Mouse (Mus musculus) cerebellum, adult 9-11 months (tissue): ENCODE data around the gene Nrxn2.

Experiments used
- DNase-seq: peaks from one replicate; pipeline ENCODE4 v3.0.0; 2022

Nrxn2 gene

DNA sequence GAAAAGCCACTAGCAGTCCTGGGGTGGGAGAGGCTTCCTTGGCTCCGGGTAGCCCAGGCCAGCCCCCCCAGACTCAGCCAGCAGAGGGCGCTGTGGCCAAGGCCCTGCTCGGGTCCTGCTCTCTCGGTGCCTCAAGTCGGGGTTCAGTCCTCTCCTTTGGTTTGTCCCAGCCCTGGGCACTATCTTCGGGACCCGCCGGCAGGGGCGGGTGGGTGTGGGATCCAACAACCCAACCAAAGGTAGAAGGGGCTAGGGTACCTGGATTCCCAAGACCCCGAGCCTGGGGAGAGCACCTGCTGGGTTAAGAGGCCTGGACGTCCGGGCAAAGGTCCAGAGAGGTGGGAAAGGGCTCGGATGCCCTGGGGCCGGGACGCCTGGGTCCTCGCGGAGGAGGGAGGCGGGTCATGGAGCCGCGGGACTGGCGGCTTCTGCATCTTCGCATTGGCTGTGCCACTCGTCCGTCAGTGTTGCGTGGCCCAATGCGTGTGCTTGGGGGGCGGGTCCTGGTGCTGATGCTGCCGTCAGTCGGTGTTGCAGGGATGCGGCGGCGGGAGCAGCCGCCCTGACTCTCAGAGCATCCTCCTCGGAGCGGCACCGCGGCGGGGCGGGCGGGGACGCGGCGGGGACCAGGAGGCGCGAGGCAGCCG, at the start of gene Nrxn2:
Gene Nrxn2 (plus strand): TSS at position 499 of the 647 bp plus-strand sequence.
- peak; percentile 97 for DNase-seq

DNA sequence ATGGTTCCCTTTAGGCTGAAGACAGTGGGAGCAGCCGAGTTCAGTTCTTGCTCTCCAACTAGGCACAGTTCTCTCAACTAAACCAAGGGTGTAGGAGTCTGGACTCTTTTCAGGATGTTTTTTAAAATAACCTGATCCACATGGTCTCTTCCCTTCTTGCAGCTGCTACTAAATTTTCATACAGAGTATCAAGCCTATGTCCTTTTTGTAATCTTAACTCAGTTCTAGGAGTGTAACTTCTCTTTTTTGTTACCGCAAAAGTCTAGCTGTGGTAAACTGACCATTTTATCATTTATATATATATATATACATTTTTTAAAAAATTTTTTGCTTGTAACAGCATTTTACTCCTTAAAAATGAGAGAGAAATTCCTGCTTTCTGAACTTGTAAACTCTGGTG, 48.4 kb upstream of the Nrxn2 start:
- no peak for DNase-seq

DNA sequence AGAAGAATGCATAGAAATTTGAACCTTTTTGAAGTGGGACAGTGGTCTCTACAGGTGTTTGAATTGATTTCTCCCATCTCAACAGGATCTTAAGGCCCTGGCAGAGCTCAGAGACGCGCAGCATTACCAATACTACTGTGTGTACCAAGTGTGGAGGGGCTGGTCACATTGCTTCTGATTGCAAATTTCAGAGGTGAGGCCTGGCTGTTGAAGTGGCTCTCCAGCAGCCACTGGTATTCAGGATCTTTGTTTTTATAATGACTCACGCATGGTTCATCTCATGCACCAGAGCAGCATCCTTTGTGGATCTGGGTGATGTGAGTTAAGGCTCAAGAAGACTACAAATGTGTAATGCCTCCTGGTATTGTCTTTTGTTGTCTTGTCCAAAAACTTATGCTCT, 46.1 kb upstream of the Nrxn2 start:
- DNase-seq: no peak

DNA sequence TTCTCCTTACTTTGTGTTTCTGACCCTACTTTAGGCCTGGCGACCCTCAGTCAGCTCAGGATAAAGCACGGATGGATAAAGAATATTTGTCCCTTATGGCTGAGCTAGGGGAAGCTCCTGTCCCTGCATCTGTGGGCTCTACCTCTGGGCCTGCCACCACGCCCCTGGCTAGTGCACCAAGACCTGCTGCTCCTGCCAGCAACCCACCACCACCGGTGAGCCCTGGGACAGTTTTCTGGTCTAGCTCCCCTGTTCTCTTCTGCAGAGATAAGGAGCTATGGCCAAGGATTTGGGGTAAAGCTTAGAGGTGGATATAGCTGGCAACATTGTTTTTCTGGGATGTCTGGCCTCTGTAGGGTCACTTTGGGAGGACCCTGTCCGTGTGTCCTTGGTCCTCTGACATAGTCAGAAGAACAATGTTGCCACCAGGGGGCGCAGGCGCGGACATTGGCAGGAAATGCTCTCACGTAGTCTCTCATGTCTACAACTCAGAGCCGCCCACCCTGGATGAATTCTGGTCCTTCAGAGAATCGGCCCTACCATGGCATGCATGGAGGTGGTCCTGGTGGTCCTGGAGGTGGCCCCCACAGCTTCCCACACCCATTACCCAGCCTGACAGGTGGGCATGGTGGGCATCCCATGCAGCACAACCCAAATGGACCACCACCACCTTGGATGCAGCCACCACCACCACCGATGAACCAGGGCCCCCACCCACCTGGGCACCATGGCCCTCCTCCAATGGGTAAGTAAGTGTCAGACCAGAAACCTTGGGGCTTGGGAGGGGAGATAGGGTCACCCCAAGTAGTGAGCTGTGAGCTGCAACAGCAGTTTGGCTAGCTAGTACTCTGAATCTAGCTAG, 44.8 kb upstream of the Nrxn2 start:
- no peak for DNase-seq

DNA sequence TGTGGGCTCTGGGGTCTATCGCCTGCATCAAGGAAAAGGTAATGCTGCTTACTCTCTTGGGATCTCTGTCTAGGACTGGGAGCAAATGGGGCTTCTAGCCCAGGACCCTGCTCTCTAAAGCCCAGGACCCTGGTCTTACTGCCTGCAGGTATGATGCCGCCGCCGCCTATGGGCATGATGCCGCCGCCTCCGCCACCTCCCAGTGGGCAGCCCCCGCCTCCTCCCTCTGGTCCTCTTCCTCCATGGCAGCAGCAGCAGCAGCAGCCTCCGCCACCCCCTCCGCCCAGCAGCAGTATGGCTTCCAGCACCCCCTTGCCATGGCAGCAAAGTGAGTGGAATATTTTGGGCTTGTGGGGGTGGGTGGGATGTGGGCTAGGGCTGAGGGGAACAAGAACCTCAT, 44.0 kb upstream of the Nrxn2 start:
- peak; percentile 45 for DNase-seq

DNA sequence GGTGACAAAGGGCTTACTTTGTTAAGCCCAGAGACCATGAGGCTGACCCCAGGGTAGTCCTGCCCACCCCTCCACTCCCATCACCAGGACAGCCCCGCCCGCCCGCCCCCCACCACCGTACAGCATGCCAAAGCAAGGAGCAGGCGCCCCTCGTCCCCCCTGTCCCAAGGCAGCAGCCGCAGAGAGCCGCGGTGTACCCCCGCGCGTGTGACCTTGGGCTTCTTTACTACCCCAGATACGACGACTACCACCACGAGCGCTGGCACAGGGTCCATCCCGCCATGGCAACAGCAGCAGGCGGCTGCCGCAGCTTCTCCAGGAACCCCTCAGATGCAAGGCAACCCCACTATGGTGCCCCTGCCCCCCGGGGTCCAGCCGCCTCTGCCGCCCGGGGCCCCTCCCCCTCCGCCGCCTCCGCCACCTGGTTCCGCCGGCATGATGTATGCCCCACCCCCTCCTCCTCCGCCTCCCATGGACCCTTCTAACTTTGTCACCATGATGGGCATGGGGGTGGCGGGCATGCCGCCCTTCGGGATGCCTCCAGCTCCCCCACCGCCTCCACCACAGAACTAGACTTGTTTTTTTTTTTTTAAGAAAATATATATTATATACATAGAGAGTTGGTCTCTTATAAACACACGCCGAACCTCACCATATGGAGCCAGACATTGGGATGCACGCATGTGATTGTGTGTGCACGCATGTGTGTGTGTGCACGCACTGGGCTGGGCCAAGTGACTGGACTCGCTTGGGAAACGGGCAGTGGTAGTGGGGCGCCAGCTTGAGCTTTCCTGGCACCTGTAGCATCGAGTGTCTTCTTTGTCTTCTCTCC, 42.9 kb upstream of the Nrxn2 start:
- DNase-seq: peak; percentile 51

DNA sequence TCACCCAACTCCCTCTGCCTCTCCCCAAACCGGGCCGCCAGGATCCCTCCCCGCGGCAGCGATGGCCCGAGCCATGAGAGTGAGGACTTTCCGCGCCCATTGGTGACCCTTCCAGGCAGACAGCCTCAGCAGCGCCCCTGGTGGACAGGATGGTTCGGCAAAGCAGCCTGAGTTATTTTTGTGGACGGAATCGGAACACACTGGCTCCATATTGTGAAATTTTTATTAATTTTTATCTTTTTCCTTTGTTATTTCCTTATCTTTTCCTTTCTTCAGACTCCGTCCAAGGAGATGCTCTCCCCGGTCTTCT, 42.3 kb upstream of the Nrxn2 start:
- DNase-seq: peak; percentile 73

DNA sequence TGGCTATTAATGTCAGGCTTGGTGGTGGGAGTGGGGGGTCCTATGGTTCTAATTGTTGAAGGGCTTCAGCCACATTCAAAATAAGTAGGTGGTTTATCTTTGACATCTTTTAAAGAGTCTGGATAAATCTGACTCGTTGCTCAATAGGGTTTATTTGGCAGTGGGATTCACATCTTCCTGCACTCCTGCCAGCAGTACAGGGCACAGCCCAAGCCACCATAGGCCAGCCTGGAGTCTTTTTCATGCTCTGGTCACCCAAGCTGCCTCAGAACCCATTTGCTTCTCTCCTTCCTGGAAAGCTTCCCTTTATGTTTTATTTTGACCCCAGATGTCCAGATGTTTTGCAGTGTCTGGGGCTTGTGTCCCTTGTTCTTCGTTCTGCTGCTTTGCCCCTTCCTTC, 41.9 kb upstream of the Nrxn2 start:
- DNase-seq: no peak

DNA sequence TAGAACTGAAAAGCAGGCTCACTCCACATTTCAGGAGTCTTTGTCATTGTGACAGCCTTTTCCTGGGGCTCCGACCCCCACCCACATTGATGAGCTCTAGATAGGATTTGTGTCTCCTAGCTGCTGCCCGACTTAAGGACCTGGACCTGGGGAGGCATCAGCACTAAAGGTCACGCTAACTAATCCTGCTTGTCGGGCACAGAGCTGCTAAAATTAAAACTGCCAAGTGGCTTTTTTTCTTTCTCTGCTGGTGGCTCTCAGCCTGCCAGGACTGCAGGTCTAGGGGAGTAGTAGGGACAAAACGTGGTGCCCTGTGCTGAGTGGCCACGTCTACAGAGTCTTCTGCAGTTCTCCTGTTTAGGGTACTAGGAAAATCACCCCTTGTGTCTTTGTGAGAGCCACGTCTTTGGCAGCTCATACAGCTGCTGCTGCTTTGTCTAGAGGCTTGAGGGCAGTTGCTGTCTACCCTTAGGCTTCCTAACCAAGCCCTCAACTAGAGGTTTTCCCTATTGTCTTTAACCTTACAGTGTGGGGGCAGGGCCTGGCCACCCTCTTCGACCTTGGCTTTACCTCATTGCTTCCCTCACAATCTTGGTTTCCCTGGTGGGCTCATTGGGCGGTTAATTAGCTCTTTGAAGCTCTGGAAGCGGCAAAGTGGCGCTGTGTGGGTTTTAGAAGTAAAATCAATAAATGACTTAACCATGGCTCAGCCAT, 41.0 kb upstream of the Nrxn2 start:
- peak; percentile 51 for DNase-seq

DNA sequence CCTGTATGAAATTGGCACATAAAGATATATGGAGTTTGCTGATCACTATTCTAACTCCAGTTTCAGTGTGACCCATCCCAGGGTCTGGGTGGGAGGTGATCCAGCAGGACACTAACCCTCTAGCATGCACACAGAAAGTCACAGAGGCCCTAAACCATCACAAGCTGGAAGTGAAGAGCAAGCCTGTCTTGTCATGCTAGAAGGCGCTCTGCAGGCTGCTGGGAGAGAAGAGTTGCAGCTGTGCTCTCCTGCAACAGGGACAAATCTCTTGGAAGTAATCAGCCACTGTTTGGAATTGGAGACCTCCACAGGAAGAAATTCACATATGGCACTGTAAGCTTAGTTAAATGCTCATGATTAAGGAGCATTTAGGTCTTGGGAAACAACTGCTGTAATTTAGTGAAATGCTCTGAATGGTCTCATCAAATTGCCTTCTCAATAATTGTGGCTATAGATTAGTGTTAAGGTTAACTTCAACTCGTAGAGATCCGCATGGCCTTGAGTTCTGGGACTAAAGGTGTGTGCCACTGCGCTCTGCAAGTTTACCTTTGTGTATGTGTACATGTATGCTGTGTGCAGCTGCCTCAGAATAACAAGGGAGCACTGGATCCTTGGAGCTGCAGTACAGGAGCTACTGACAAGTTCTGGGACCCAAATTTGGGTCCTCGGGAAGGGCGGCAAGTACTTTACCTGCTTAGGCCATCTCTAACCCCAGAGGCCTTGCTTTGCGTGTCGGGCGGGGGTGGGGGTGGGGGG, 37.9 kb upstream of the Nrxn2 start:
- no peak for DNase-seq

DNA sequence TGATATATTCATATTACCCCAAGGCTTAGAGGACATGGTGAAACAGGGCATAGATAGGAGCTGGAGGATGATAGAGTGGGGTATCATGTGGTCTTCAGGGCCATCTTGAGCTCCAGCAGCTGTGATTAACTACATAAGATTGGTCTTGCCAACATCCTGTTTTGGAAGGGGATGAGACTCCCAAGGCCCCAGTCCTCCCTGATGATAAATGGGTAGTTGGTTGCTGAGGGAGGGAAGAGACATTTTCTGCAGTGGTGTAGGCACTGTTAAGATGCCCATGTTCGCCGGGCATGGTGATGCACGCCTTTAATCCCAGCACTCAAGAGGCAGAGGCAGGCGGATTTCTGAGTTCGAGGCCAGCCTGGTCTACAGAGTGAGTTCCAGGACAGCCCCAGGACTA, 37.3 kb upstream of the Nrxn2 start:
- DNase-seq: no peak

DNA sequence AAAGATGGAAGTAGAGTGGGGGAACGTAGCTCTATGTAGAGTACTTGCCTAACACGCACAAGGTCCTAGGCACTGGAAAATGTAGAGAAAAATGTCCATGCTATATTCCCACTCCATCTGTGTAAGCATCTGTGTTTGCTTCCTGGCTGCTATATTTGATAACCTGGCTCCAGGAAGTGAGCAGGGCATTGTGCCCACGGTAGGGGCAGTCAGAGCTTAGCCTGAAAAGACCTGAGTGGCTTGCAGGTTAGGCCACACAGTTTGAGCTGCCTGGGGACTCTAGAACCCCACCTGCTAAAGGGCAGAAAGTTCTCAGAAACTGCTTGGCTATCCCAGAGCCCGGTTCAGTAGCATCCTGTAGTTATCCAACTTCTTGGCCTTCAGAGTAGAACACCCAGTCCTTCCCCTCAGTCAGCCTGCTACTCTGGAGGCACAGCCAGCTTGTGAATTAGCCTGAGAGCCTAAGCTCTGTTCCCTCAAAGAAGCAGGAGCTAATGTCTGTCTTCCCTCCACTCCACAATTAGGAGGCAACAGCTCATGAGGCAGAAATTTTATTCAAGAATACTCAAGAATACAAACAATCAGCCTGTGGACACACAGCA, 36.1 kb upstream of the Nrxn2 start:
- peak; percentile 84 for DNase-seq

DNA sequence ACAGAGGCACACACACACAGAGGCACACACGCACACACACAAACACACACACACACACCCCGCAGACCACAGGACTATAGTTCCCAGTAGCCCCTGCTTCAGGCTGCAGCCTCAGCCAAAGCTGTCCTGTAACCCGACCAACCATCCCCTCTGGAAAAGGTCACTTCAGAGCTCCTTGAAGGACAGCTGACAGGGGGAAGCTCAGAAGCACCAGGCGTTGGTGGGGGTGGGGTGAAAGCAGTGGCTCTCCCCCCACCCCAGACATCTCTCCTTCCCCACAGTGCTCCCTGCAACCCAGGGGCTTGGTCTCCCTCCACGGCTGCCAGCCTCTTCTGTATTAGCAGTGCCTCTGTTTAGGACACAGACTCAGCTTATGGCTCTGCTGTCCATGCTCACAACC, 35.1 kb upstream of the Nrxn2 start:
- no peak for DNase-seq

DNA sequence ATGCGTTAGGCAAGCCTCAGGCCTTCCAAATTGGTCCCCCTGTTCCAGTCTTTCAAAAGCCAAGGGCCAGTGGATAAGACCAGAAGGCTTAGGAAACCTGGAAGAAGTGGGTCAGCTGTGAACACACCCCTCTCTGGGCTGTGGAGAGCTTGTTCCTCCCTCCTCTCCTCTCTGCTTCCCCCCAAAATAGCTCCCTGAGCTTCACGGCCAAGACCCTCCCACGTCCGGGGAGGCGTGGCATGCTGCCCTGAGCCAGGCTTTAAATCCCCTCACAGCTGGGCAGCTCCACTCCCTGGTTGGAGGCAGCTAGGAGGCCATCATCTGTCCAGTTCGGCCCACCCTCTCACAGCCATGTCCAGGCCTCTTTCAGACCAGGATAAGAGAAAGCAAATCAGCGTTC, 34.4 kb upstream of the Nrxn2 start, which contains the start of gene Pygm:
Gene Pygm (plus strand): TSS at position 272 of the 400 bp plus-strand sequence.
- DNase-seq: peak; percentile 66

DNA sequence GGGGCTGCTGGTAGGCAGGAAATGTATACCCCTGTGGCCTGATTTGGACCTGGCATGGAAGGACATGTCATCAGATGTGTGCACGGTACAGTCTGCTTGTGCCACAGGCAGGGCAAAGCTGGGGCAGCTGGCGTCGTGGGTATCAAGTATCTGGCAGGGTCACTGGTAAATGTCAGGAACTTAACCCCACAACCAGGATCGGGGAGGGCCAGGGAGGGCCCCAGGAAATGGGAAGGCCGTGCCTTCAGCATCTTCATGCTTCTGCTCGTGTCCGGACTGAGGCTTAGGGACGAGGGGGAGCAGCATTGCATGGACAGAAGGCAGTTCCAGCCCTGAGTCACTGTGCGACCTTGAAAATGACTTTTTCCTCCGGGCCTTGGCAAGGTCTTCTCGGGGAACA, 33.6 kb upstream of the Nrxn2 start:
- peak; percentile 31 for DNase-seq

DNA sequence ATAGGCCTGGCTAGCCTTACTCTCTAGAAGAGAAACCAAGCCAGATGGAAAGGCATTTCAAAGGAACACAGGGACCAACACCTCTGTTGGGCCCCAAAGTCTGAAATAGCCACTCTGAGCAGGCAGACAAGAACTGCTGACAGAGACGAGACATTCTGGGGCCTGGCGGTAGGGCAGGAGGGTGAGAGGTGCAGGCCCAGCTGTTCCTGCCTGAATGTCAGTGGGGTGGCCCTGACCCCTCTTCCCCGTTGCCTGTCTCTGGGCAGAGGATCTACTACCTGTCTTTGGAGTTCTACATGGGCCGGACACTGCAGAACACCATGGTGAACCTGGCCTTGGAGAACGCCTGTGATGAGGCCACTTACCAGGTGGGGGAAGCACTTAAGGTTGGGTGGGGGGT, 33.1 kb upstream of the Nrxn2 start:
- no peak for DNase-seq

DNA sequence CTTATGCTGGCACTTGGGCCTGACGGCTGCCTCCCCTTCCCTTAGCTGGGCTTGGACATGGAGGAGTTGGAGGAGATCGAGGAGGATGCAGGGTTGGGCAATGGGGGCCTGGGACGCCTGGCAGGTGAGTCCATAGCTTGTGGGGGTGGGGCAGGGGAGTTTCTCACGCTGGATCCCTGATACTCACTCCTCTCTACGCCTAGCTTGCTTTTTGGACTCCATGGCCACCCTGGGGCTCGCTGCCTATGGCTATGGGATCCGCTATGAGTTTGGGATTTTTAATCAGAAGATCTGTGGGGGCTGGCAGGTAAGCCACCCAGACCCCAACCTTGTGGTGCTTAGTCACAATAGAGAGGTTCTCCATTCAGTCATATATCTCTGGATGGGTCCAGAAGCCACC, 32.7 kb upstream of the Nrxn2 start:
- DNase-seq: peak; percentile 45

DNA sequence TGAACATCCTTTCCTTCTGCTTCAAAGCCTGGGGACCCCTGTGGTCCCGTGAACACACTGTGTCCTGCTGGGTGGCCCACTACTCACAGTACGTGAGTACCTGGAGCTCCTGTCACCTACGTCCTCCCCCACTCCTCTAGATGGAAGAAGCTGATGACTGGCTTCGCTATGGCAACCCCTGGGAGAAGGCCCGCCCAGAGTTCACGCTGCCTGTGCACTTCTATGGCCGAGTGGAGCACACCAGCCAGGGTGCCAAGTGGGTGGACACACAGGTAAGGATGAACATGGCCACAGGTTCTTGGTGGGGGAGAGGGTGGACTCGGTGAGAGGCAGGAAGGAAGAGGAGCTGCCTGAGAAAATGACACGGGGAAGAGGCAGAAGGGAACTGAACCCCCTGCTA, 32.3 kb upstream of the Nrxn2 start:
- peak; percentile 50 for DNase-seq

DNA sequence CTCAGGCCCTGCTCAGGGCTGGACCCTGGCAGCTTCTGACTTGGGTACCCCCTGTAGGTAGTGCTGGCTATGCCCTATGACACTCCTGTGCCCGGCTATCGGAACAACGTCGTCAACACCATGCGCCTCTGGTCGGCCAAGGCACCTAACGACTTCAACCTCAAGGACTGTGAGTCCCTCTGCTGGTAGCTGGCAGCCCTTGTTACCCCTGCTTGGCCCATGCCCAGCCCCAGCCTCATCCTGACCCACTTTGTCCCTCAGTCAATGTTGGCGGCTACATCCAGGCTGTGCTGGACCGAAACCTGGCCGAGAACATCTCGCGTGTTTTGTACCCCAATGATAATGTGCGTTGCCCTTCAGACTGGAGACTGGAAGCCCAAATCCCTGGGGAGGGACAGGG, 30.5 kb upstream of the Nrxn2 start:
- DNase-seq: peak; percentile 83

DNA sequence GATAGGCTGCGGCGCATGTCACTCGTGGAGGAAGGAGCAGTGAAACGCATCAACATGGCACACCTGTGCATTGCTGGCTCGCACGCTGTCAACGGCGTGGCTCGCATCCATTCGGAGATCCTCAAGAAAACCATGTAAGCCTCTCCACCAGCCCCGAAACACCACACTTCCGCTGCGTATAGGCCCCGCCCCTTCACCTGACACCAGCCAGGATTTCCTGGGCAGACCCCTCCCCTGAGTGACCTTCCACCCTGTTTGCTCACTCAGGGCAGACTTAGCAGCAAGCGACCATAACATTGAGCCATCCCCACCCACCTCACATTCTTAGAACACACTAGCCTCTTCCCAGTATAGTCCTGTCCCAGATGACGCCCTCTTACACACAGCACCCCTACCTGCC, 28.7 kb upstream of the Nrxn2 start:
- DNase-seq: no peak

DNA sequence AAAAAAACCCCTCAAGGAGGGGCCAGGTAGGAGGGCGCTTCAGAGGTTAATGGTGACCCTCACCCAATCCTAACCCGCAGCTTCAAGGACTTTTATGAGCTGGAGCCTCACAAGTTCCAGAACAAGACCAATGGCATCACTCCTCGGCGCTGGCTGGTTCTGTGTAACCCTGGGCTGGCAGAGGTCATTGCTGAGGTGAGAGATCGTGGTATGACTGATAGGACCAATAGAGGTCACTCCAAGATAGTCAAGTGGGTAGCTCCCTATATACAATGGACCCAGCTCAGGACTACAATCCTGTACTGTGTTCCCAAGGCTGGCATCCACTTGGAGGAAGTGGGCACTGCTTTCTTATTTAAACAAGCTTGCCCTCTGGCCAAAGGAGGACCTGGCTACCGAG, 28.3 kb upstream of the Nrxn2 start:
- DNase-seq: no peak
